Mouse (Mus musculus) midbrain, embryonic 16.5 days (tissue): Measurements from ENCODE around the gene Cd28. TPM values are rescaled to one million over a fixed set of nuclear protein-coding genes. Genes with fewer than 3 reads are reported as not detected.

Experiments used
- ATAC-seq: fragments of 200-750 bp; cut with Nextera tagmentation; 2 replicates; pipeline ENCODE4 v1.8.0; 2017; ENCODE audit warnings: moderate TSS enrichment
- H3K27ac ChIP-seq: fragments of 300-500 bp; sonication (generic); 2 replicates; pipeline ENCODE4 v1.5.1; 2014; ENCODE audit warnings: mild to moderate bottlenecking, low read length, mixed read lengths
- H3K27me3 ChIP-seq: fragments of 300-500 bp; sonication (generic); 2 replicates; pipeline ENCODE4 v1.6.1; 2014; ENCODE audit warnings: low read depth, low read length, mixed read lengths; ENCODE audit not compliant: control insufficient read depth, insufficient read depth
- H3K36me3 ChIP-seq: fragments of 300-500 bp; sonication (generic); 2 replicates; pipeline ENCODE4 v1.6.1; 2014; ENCODE audit warnings: mild to moderate bottlenecking, low read length, moderate library complexity, mixed read lengths; ENCODE audit not compliant: control insufficient read depth, insufficient read depth
- H3K4me1 ChIP-seq: fragments of 300-500 bp; sonication (generic); 2 replicates; pipeline ENCODE4 v1.6.1; 2014; ENCODE audit warnings: mild to moderate bottlenecking, low read length, mixed read lengths; ENCODE audit not compliant: control insufficient read depth, insufficient read depth
- H3K4me2 ChIP-seq: fragments of 300-500 bp; sonication (generic); 2 replicates; pipeline ENCODE4 v1.6.1; 2014; ENCODE audit warnings: mild to moderate bottlenecking, low read length, mixed read lengths
- H3K4me3 ChIP-seq: fragments of 300-500 bp; sonication (generic); 2 replicates; pipeline ENCODE4 v1.5.1; 2014; ENCODE audit warnings: low read depth, mild to moderate bottlenecking, low read length, moderate library complexity, mixed read lengths
- H3K9ac ChIP-seq: fragments of 300-500 bp; sonication (generic); 2 replicates; pipeline ENCODE4 v1.6.1; 2014; ENCODE audit warnings: low read depth, low read length, mixed read lengths
- H3K9me3 ChIP-seq: fragments of 300-500 bp; sonication (generic); replicated peaks from 2 replicates; pipeline ENCODE4 v1.6.1; 2014; ENCODE audit warnings: mild to moderate bottlenecking, low read length, mixed read lengths; ENCODE audit not compliant: control insufficient read depth, poor library complexity, severe bottlenecking
- WGBS: fragments of 180-500 bp; shearing (Covaris S2); extraction: QIAGEN DNeasy Blood & Tissue Kit; methylation state at CpG from one replicate; pipeline ENCODE4 v1.1.7; 2014; 5-methylcytosine and 5-hydroxymethylcytosine counted together
- polyA plus RNA-seq: library from polyadenylated mRNA; unstranded; fragments of >200 nt; fragmentation: Nextera tagmentation; extraction: Ambion mirVana; gene quantifications from 2 replicates; pipeline ENCODE4 v1.2.1, GENCODE M21; 2015

Cd28 gene
- polyA plus RNA-seq, 1 experiment from 2014 or later: 0.11 TPM

DNA sequence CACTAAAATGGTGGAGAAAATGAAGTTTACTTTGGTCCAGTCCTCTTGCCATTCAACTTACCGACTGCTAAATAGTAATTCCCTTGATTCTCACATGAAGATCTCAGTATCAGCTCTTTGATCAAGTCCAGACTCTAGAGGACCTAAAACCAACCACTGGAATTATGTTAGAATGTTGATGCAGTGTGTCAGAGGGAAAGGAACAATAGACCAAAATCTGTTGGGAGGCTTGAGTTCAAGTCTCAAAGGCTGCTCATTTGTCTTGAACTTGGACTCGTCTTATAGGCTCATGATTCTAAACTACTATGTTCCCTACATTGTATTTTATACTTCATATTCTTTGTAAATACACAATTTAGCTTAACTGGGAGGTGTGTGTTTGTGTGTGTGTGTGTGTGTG lies 41.0 kb downstream of the Cd28 start:
- no peaks in the 10 kb centered on the region for H3K27me3 ChIP-seq
- no peak overlapping the region for H3K4me2 ChIP-seq
- H3K4me3 ChIP-seq: no peak overlapping the region
- ATAC-seq: no peak
- no peaks in the 10 kb centered on the region for H3K36me3 ChIP-seq
- no peak overlapping the region for H3K27ac ChIP-seq
- WGBS: 93% methylated on average over 2 of the region's 2 CpGs
- H3K9me3 ChIP-seq: no peaks in the 10 kb centered on the region
- no peak overlapping the region for H3K9ac ChIP-seq
- no peaks in the 10 kb centered on the region for H3K4me1 ChIP-seq

DNA sequence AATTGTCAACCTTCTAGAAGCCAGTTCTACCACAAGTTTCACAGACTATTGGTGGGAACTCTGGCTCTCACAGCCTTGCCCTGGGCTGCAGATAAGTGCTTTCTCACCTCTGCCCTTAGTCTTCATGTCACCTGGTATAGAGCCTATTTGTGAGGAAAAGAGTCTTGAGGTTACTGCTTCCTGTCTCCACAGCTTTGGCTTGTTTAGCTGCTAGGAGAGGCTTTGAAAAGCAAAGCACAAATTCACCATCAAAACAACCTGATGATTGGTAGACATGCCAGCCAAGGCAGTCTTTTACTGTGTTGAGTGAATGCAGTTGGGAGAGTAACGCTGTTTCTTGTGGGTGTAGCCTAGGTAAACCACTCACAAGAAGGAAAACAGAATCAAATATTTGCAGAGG lies 41.6 kb downstream of the Cd28 start:
- Histone ChIP-seq H3K27ac (no peak overlapping the region), H3K36me3 (no peaks in the 10 kb centered on the region), H3K9ac (no peak overlapping the region), H3K9me3 (no peaks in the 10 kb centered on the region), H3K4me1 (no peaks in the 10 kb centered on the region), H3K27me3 (no peaks in the 10 kb centered on the region), H3K4me3 (no peak overlapping the region), H3K4me2 (no peak overlapping the region)
- no peak for ATAC-seq
- WGBS: 88% methylated on average over 1 of the region's 1 CpGs

DNA sequence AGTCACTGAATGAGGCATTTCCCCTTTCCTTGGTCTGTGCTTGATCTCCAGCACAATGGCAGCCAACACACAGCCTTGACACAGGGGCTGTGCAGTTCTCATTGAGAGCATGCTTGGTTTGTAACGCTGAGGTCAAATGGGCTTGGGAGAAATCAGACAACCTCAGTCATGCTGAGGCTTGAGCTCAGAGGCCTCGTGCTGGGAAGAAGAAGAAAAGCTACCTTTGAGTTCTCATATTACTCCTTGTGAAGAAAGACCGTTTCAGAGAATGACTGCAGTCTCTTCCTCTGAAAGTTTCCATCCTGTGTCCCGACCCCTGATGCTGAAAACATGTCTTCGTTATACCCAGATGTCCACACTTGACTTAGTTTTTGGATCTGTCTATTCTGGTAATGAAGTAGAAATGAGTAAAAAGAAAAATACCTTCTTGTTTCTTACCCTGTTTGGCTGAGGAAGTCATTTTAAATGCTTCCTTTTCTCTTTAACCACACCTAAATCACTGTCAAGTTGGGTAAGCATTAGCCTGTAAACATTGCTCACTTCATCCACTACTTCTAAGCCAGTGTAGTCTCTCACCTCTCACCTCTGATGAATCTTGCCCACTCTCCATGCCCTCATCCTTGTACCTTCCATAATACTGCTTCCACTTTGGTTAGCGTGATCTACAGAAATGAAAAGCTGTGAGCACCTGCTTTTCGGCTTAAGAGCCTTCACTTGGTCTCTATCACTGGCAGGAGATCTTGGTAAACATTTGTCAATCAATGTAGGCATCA lies 43.1 kb downstream of the Cd28 start:
- H3K27me3 ChIP-seq: no peaks in the 10 kb centered on the region
- ATAC-seq: no peak
- no peaks in the 10 kb centered on the region for H3K9me3 ChIP-seq
- H3K4me1 ChIP-seq: no peaks in the 10 kb centered on the region
- H3K4me2 ChIP-seq: no peak overlapping the region
- H3K36me3 ChIP-seq: no peaks in the 10 kb centered on the region
- H3K4me3 ChIP-seq: no peak overlapping the region
- no peak overlapping the region for H3K27ac ChIP-seq
- 66% methylated on average over 7 of the region's 7 CpGs for WGBS
- H3K9ac ChIP-seq: no peak overlapping the region

DNA sequence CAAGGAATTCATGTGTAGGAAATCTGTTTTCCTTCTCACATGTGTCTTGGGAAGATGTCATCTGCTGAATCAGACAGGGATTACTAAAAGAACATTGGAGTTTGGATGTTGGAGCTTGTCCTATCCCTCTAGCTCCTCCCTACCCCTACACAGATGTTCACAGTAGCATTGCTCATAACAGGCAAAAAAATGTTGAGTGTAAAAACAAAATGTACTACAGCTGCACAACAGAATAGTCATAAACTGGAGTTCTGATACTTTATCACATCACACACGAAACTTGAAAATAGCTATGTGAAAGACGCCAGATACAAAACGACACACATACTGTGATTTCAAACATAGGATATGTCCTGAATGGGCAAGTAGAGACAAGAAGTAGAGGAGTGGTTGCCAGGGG lies 43.9 kb downstream of the Cd28 start:
- 96% methylated on average over 3 of the region's 3 CpGs for WGBS
- Histone ChIP-seq H3K9me3 (no peaks in the 10 kb centered on the region), H3K9ac (no peak overlapping the region), H3K27ac (no peak overlapping the region), H3K4me1 (no peaks in the 10 kb centered on the region; the same call in 1 of the 2 replicates), H3K27me3 (no peaks in the 10 kb centered on the region), H3K4me2 (no peak overlapping the region), H3K36me3 (no peaks in the 10 kb centered on the region), H3K4me3 (no peak overlapping the region)
- no peak for ATAC-seq

DNA sequence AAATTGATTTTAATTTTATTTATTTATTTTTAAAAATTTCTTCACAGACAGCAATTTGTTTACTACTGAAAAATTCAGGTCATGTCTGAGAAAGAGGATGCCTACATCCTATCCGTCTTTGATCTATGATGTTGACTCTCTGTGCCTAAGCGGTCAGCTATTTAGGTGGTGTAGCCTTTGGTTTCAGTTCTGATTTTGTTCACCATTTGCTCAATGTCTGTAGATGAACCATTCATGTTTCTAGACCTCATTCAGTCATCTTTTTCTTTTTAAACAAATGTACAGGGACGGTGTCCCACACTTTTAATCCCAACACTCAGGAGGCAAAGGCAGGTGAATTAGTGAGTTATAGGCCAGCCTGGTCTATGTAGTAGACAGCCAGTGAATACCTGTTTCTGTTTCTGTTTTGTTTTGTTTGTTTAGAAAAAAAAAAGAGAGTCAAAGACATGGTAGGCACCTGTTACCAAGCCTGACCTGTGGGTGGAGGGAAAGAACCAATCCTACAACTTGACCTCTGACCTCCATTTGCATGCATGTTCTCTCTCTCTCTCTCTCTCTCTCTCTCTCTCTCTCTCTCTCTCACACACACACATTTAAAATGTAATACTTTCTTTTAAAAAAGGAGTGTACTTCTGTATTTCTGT lies 45.0 kb downstream of the Cd28 start:
- Histone ChIP-seq H3K4me1 (peaks cover 2% of the 10 kb centered on the region; the same call in 1 of the 2 replicates), H3K4me3 (no peak overlapping the region), H3K27me3 (no peaks in the 10 kb centered on the region), H3K36me3 (no peaks in the 10 kb centered on the region), H3K4me2 (no peak overlapping the region), H3K27ac (no peak overlapping the region), H3K9me3 (no peaks in the 10 kb centered on the region), H3K9ac (no peak overlapping the region)
- no peak for ATAC-seq
- 100% methylated on average over 3 of the region's 3 CpGs for WGBS

DNA sequence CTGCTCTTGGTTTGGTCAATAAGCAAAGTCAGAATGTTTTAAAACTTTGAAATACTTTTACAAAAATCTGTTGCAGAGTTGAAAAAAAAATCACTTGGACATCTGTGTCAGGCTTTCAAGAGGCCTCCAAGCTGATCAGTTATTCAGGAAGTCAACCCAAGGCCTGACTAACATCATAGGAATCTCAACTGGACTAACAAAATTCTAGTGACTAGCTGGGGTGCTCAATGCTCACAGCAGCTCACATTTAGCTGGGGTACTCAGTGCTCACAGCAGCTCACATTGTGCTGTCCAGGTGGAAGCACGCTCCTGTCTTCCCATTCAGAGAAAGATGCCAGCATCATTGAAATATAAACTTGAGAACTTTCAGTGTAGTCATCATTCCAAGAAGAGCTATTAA lies 45.9 kb downstream of the Cd28 start:
- Histone ChIP-seq H3K4me3 (no peak overlapping the region), H3K27me3 (no peaks in the 10 kb centered on the region), H3K27ac (no peak overlapping the region), H3K9ac (no peak overlapping the region), H3K4me1 (peaks cover 2% of the 10 kb centered on the region; the same call in 1 of the 2 replicates), H3K4me2 (no peak overlapping the region), H3K9me3 (no peaks in the 10 kb centered on the region), H3K36me3 (no peaks in the 10 kb centered on the region)
- WGBS: 97% methylated on average over 1 of the region's 1 CpGs
- no peak for ATAC-seq

DNA sequence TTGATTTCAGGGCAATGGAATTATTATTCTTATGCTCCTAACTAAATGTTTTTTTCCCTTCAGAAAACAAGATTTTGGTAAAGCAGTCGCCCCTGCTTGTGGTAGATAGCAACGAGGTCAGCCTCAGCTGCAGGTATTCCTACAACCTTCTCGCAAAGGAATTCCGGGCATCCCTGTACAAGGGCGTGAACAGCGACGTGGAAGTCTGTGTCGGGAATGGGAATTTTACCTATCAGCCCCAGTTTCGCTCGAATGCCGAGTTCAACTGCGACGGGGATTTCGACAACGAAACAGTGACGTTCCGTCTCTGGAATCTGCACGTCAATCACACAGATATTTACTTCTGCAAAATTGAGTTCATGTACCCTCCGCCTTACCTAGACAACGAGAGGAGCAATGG lies 46.3 kb downstream of the Cd28 start:
- H3K9me3 ChIP-seq: no peaks in the 10 kb centered on the region
- ATAC-seq: no peak
- WGBS: 93% methylated on average over 20 of the region's 20 CpGs

DNA sequence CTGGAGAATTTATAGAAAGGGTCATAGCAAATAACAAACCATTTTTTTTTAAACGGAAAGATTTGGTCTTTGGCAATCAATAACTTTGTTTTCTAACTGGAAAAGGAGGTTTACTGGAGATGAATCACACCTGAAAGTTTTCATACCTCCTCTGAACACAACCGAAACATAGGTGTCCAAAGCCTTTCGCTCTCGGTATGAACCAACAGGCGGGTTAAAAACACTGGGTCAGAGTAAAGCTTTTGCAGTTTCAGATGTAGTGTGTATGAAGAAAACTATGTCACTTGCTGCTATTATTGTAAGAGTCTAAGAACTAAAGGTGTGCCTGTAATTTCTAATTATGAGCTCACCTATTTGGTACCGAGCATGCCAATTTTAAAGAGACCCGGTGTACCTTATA lies 55.2 kb downstream of the Cd28 start:
- Histone ChIP-seq H3K27ac (no peak overlapping the region), H3K4me1 (no peaks in the 10 kb centered on the region), H3K9me3 (no peaks in the 10 kb centered on the region), H3K4me3 (no peak overlapping the region), H3K4me2 (no peak overlapping the region), H3K9ac (no peak overlapping the region), H3K27me3 (no peaks in the 10 kb centered on the region), H3K36me3 (no peaks in the 10 kb centered on the region)
- no peak for ATAC-seq
- WGBS: 95% methylated on average over 7 of the region's 7 CpGs

More for the DNA sequence above, 46.3 kb downstream of the Cd28 start:
- no peaks in the 10 kb centered on the region for H3K27me3 ChIP-seq
- no peaks in the 10 kb centered on the region for H3K36me3 ChIP-seq
- H3K9ac ChIP-seq: no peak overlapping the region
- H3K4me2 ChIP-seq: no peak overlapping the region
- H3K27ac ChIP-seq: no peak overlapping the region
- peaks cover 2% of the 10 kb centered on the region; the same call in 1 of the 2 replicates for H3K4me1 ChIP-seq
- H3K4me3 ChIP-seq: no peak overlapping the region

DNA sequence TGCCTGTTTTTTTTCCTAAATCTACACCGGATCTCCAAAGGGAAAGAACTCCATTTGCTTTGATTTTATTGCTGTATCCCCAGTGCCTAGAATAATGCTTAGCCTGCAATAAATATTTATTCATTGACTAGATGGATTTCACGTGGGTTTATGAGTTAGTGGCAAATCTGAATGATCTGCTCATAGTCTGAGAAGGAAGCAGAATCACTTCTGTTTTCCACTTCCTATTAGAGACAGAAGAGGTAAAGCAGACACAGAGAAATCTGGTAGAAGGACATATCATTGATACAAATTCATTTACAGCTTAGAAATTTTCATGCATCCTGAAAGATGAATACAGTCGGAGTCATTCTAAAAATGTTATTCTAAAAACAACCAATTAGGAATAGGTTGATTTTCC lies 56.6 kb downstream of the Cd28 start:
- WGBS: 88% methylated on average over 3 of the region's 3 CpGs
- Histone ChIP-seq H3K4me3 (no peak overlapping the region), H3K9ac (no peak overlapping the region), H3K27ac (no peak overlapping the region), H3K36me3 (no peaks in the 10 kb centered on the region), H3K4me2 (no peak overlapping the region), H3K27me3 (no peaks in the 10 kb centered on the region), H3K9me3 (no peaks in the 10 kb centered on the region), H3K4me1 (no peaks in the 10 kb centered on the region)
- no peak for ATAC-seq
